Mouse (Mus musculus): Measurements from ENCODE around the gene Pabpc1l.

GRCm38 (mm10) chr2:164025150-164025549 lies at the start of gene Pabpc1l:
- TF ChIP-seq CTCF (IDR thresholded peaks at IDR 0.05; ENCODE audit: low read depth) (no peak), EP300 (optimal IDR thresholded peaks at IDR 0.05) (no peak)

Data from stomach, postnatal 0 days (tissue).